Mouse (Mus musculus) midbrain, embryonic 11.5 days (tissue): ENCODE data around the gene Six5. TPM values are rescaled to one million over a fixed set of nuclear protein-coding genes. Genes with fewer than 3 reads are reported as not detected.
"Not testable (repeated sequence)": the region's sequence is repeated elsewhere in the genome, so short reads cannot be mapped to it uniquely, and the experiment has no call there.

Source experiments
- ATAC-seq: fragments of 200-750 bp; cut with Nextera tagmentation; 2 replicates; pipeline ENCODE4 v1.8.0; 2017; ENCODE audit warnings: moderate TSS enrichment, moderate library complexity; ENCODE audit not compliant: low FRiP score
- DNase-seq: peaks from one replicate; pipeline ENCODE4 v3.0.0; 2015; ENCODE audit warnings: low spot score; ENCODE audit errors: missing footprints
- H3K27ac ChIP-seq: fragments of 300-500 bp; sonication (generic); 2 replicates; pipeline ENCODE4 v1.5.1; 2014; ENCODE audit warnings: low read depth, low read length
- H3K27me3 ChIP-seq: fragments of 300-500 bp; sonication (generic); 2 replicates; pipeline ENCODE4 v1.6.1; 2014; ENCODE audit warnings: mild to moderate bottlenecking, low read length, moderate library complexity, mixed read lengths; ENCODE audit not compliant: control insufficient read depth, insufficient read depth
- H3K36me3 ChIP-seq: fragments of 300-500 bp; sonication (generic); 2 replicates; pipeline ENCODE4 v1.6.1; 2014; ENCODE audit warnings: mild to moderate bottlenecking, low read length, moderate library complexity, mixed read lengths; ENCODE audit not compliant: control insufficient read depth, insufficient read depth
- H3K4me1 ChIP-seq: fragments of 300-500 bp; sonication (generic); 2 replicates; pipeline ENCODE4 v1.6.1; 2014; ENCODE audit warnings: low read length; ENCODE audit not compliant: control insufficient read depth, insufficient read depth
- H3K4me2 ChIP-seq: fragments of 300-500 bp; sonication (generic); 2 replicates; pipeline ENCODE4 v1.6.1; 2014; ENCODE audit warnings: mild to moderate bottlenecking, moderate library complexity
- H3K4me3 ChIP-seq: fragments of 300-500 bp; sonication (generic); 2 replicates; pipeline ENCODE4 v1.5.1; 2014; ENCODE audit warnings: low read depth, low read length
- H3K9ac ChIP-seq: fragments of 300-500 bp; sonication (generic); 2 replicates; pipeline ENCODE4 v1.6.1; 2014; ENCODE audit warnings: low read length
- H3K9me3 ChIP-seq: fragments of 300-500 bp; sonication (generic); 2 replicates; pipeline ENCODE4 v1.6.1; 2016; ENCODE audit warnings: low read length; ENCODE audit not compliant: control insufficient read depth
- WGBS: fragments of 180-500 bp; shearing (Covaris S2); extraction: QIAGEN DNeasy Blood & Tissue Kit; methylation state at CpG from one replicate; pipeline ENCODE4 v1.1.7; 2014; 5-methylcytosine and 5-hydroxymethylcytosine counted together
- polyA plus RNA-seq: library from polyadenylated mRNA; unstranded; fragments of >200 nt; fragmentation: Nextera tagmentation; extraction: Ambion mirVana; gene quantifications from 2 replicates; pipeline ENCODE4 v1.2.1, GENCODE M21; 2014

Six5 gene
- polyA plus RNA-seq, 1 experiment from 2014 or later: 8.8 TPM

DNA sequence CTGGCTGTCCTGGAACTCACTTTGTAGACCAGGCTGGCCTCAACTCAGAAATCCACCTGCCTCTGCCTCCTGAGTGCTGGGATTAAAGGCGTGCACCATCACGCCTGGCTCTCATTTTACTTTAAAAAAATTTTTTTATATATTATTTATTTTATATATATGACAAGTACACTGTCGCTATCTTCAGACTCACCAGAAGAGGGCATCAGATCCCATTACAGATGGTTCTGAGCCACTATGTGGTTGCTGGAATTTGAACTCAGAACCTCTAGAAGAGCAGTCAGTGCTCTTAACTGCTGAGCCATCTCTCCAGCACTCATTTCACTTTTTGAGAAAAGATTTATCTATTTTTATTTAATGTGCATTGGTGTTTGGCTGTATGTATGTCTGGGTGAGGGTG is 23.4 kb upstream of the Six5 start:
- not testable (repeated sequence) for H3K36me3 ChIP-seq, H3K4me2 ChIP-seq, ATAC-seq, H3K4me1 ChIP-seq, H3K27ac ChIP-seq, H3K9ac ChIP-seq, H3K9me3 ChIP-seq, DNase-seq, H3K4me3 ChIP-seq
- peaks cover 11% of the 10 kb centered on the region for H3K27me3 ChIP-seq
- WGBS: 57% methylated on average over 3 of the region's 3 CpGs

DNA sequence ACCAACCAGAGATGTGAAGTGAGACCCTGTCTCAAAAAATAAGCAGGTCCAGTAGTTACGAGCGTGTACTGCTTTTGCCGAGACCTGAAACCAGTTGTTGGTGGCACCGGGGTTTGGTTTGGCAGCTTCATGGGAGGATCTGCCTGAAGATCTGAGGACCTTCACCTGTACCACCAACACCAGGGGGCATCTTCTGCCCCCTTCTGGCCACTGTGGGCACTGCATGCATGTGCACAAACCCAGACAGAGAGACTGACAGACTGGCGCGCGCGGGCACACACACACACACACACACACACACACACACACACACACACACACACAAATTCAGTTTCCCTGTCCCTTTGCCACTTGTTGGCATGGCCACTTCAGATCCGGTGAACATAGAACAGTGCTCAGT is 20.9 kb upstream of the Six5 start:
- DNase-seq: no peak

DNA sequence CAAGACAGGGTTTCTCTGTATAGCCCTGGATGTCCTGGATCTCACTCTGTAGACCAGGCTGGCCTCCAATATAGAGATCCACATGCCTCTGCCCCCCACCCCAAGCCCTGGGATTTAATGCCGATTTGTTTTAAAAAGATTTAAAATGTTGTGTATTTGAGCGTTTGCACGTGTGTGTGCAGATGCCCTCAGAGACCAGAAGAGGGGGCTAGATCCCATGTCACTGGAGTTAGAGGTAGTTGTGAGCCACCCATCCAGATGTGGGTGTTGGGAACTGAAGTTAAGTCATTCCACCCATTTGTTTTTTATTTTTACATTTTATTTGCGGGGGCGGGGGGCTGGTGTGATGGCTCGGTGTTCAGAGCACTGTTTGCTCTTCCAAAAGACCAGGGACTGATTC is 19.9 kb upstream of the Six5 start:
- no peak overlapping the region for H3K27ac ChIP-seq
- H3K4me3 ChIP-seq: no peak overlapping the region
- H3K4me2 ChIP-seq: no peak overlapping the region
- H3K9me3 ChIP-seq: no peaks in the 10 kb centered on the region
- 90% methylated on average over 6 of the region's 6 CpGs for WGBS
- DNase-seq (no peak), ATAC-seq (no peak)
- no peak overlapping the region for H3K9ac ChIP-seq
- H3K4me1 ChIP-seq: peaks cover 13% of the 10 kb centered on the region
- H3K36me3 ChIP-seq: peaks cover 8% of the 10 kb centered on the region; the same call in 1 of the 2 replicates
- H3K27me3 ChIP-seq: no peaks in the 10 kb centered on the region

More for the DNA sequence above, 20.9 kb upstream of the Six5 start:
- Histone ChIP-seq H3K4me1 (peaks cover 13% of the 10 kb centered on the region), H3K27me3 (no peaks in the 10 kb centered on the region), H3K4me3 (no peak overlapping the region), H3K36me3 (peaks cover 3% of the 10 kb centered on the region; the same call in 1 of the 2 replicates), H3K4me2 (no peak overlapping the region), H3K27ac (no peak overlapping the region), H3K9ac (no peak overlapping the region), H3K9me3 (no peaks in the 10 kb centered on the region)
- 81% methylated on average over 9 of the region's 9 CpGs for WGBS
- no peak for ATAC-seq

DNA sequence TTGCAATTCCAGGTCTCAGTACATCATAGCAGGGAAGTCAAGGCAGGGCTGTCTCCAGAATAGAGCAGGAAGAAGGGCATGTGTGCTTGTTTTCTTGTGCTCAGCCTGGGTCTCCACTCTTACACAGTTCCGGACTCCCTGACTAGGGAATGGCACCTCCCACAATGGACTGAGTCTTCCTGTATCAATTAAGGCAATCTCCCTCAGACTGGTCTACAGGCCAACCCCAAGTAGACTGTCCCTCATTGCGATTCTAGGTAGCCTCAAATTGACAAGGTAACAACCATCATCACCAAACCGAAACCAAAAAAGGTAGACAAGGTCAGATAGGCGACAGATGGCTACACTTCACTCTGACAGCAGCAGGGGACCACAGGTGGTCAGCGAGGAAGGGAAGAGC is 19.2 kb upstream of the Six5 start:
- H3K4me1 ChIP-seq: peaks cover 13% of the 10 kb centered on the region
- no peak overlapping the region for H3K27ac ChIP-seq
- peak overlapping the region; percentile 20 for H3K4me3 ChIP-seq
- H3K36me3 ChIP-seq: peaks cover 13% of the 10 kb centered on the region
- no peaks in the 10 kb centered on the region for H3K27me3 ChIP-seq
- ATAC-seq (no peak), DNase-seq (no peak)
- no peak overlapping the region for H3K9ac ChIP-seq
- H3K9me3 ChIP-seq: no peaks in the 10 kb centered on the region
- H3K4me2 ChIP-seq: peak overlapping the region; percentile 54
- WGBS: 60% methylated on average over 5 of the region's 5 CpGs

DNA sequence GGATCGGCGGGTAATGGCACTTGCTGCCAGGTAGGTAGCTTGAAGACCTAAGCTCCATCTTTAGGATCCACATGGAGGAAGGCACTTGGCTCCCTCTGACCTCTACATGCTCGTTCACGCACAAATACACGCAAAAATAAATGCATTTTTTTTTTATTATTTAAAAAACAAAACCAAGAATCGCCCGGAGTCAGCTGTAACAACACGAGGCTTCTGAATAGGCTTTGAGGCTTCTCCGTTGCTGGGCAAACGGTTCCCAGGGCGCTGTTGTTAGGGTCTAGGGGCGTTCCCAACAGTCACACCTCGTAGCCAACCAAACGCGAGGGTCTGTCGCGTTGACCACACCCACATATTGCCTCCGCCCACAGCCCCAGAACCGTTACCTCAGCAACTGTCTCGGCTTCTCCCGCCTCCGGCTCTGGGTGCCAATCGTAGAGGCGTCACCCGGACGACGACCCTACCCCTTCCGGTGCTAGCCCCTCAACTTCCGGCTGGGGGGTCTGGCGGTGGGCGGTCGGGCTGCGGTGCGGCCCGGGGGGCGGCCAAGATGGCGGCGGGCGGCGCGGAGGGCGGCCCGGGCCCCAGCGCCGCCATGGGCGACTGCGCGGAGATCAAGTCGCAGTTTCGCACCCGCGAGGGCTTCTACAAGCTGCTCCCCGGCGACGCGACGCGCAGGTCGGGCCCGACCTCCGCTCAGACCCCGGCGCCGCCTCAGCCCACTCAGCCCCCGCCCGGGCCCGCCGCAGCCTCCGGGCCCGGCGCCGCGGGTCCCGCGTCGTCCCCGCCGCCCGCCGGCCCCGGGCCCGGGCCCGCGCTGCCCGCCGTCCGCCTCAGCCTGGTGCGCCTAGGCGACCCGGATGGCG is 18.4 kb upstream of the Six5 start, which contains the start of gene Dmwd:
Gene Dmwd (plus strand): TSS at position 505 of the 863 bp plus-strand sequence.
- H3K27me3 ChIP-seq: no peaks in the 10 kb centered on the region
- peaks cover 13% of the 10 kb centered on the region for H3K4me1 ChIP-seq
- H3K4me2 ChIP-seq: peak within 1 kb of the TSS; percentile 62
- DNase-seq: peak; percentile 100
- H3K27ac ChIP-seq: peak within 1 kb of the TSS; percentile 32; the same call in 1 of the 2 replicates
- H3K4me3 ChIP-seq: peak within 1 kb of the TSS; percentile 94
- peaks cover 20% of the 10 kb centered on the region for H3K36me3 ChIP-seq
- peak within 1 kb of the TSS; percentile 96 for H3K9ac ChIP-seq
- 1% methylated on average over 75 of the region's 91 CpGs for WGBS
- peak; percentile 99 for ATAC-seq
- no peaks in the 10 kb centered on the region for H3K9me3 ChIP-seq

DNA sequence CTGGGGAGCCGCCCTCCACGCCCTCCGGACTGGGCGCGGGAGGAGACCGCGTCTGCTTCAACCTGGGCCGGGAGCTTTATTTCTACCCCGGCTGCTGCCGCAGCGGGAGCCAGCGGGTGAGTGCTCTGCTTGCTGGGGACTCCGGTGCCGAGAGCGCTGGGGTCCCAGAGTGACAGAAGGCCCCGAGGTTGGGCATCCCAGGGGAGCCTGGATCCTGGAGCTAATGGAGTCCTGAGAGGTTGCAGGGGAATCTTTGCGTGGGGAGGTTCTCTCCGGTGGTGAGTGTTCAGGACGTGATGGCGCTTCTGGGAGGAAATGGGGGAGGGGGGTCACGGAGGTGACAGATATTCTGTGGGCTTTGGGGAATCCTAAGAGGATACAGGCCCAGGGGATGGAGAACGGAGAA is 17.8 kb upstream of the Six5 start:
- ATAC-seq (no peak), DNase-seq (peak; percentile 92)
- H3K27ac ChIP-seq: peak overlapping the region; percentile 32; the same call in 1 of the 2 replicates
- H3K27me3 ChIP-seq: no peaks in the 10 kb centered on the region
- H3K4me2 ChIP-seq: peak overlapping the region; percentile 62
- peak overlapping the region; percentile 96 for H3K9ac ChIP-seq
- peaks cover 13% of the 10 kb centered on the region for H3K4me1 ChIP-seq
- H3K36me3 ChIP-seq: peaks cover 26% of the 10 kb centered on the region
- H3K4me3 ChIP-seq: peak overlapping the region; percentile 94
- under 1% methylated on average over 22 of the region's 22 CpGs for WGBS
- no peaks in the 10 kb centered on the region for H3K9me3 ChIP-seq

DNA sequence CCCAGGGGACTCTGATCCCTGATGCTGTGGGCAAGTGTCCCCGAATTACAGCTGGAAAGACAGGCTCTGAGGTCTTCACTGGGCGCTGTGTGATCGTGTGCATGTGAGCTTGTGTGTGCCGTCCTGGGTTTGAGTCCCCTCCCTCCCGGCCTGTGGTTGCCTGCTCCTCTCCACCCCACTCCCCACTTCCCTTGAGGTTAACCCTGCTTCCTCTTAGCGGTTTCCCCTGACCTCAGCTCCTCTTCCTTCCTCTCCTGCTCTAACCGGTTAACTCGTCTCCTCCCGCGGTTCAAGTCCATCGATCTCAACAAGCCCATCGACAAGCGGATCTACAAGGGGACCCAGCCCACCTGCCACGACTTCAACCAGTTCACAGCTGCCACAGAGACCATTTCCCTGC is 16.6 kb upstream of the Six5 start:
- Histone ChIP-seq H3K4me3 (no peak overlapping the region; the same call in 1 of the 2 replicates), H3K36me3 (peaks cover 33% of the 10 kb centered on the region), H3K4me2 (peak overlapping the region; percentile 62), H3K27me3 (no peaks in the 10 kb centered on the region), H3K4me1 (peaks cover 13% of the 10 kb centered on the region), H3K9me3 (no peaks in the 10 kb centered on the region), H3K9ac (peak overlapping the region; percentile 96), H3K27ac (no peak overlapping the region)
- no peak for DNase-seq
- no peak for ATAC-seq
- 87% methylated on average over 14 of the region's 14 CpGs for WGBS

DNA sequence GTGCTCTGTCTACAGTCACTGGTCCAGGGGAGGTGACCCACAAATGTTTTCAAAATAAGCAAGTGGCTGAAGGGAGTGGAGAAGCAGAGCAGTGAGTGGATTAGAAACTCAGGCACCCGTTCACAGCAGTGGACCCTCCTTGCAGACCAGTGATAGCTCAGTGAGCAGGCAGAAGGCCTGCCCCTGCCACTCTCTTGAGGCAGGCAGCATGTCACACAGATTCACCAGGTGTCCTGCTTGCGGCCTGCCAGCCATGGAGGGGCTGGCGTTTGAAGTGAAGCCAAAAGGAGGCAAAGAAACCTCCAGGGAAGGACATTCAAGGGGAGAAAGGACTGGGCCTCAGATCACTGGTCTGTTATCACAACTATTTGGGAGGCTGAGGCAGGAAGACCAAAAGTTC is 15.7 kb upstream of the Six5 start:
- Histone ChIP-seq H3K36me3 (peaks cover 33% of the 10 kb centered on the region), H3K27ac (no peak overlapping the region), H3K9ac (no peak overlapping the region), H3K27me3 (no peaks in the 10 kb centered on the region), H3K9me3 (no peaks in the 10 kb centered on the region), H3K4me1 (peaks cover 13% of the 10 kb centered on the region), H3K4me2 (no peak overlapping the region), H3K4me3 (no peak overlapping the region)
- DNase-seq (no peak), ATAC-seq (no peak)
- 93% methylated on average over 3 of the region's 3 CpGs for WGBS

DNA sequence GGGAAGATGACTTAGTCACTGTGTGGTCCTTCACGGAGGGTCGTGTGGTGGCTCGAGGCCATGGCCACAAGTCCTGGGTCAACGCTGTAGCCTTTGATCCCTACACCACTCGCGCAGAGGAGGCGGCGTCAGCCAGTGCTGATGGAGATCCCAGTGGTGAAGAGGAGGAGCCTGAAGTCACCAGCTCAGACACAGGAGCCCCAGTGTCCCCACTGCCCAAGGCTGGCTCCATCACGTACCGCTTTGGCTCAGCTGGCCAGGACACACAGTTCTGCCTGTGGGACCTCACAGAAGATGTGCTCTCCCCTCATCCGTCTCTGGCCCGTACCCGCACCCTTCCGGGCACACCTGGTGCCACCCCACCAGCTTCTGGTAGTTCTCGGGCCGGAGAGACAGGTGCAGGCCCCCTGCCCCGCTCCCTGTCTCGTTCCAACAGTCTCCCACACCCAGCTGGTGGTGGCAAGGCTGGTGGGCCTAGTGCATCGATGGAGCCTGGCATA is 13.9 kb upstream of the Six5 start:
- Histone ChIP-seq H3K9ac (no peak overlapping the region), H3K4me1 (peaks cover 17% of the 10 kb centered on the region), H3K4me3 (no peak overlapping the region), H3K27ac (no peak overlapping the region), H3K27me3 (no peaks in the 10 kb centered on the region), H3K9me3 (no peaks in the 10 kb centered on the region), H3K36me3 (peaks cover 33% of the 10 kb centered on the region), H3K4me2 (no peak overlapping the region)
- ATAC-seq: no peak
- WGBS: 91% methylated on average over 19 of the region's 19 CpGs
- DNase-seq: no peak
